Mouse (Mus musculus) layer of hippocampus, adult 11-12 months (tissue): Measurements from ENCODE around the gene Kbtbd12.

Experiments
- DNase-seq: peaks from one replicate; pipeline ENCODE4 v3.0.0; 2022; ENCODE audit warnings: low spot score

Kbtbd12 gene

DNA sequence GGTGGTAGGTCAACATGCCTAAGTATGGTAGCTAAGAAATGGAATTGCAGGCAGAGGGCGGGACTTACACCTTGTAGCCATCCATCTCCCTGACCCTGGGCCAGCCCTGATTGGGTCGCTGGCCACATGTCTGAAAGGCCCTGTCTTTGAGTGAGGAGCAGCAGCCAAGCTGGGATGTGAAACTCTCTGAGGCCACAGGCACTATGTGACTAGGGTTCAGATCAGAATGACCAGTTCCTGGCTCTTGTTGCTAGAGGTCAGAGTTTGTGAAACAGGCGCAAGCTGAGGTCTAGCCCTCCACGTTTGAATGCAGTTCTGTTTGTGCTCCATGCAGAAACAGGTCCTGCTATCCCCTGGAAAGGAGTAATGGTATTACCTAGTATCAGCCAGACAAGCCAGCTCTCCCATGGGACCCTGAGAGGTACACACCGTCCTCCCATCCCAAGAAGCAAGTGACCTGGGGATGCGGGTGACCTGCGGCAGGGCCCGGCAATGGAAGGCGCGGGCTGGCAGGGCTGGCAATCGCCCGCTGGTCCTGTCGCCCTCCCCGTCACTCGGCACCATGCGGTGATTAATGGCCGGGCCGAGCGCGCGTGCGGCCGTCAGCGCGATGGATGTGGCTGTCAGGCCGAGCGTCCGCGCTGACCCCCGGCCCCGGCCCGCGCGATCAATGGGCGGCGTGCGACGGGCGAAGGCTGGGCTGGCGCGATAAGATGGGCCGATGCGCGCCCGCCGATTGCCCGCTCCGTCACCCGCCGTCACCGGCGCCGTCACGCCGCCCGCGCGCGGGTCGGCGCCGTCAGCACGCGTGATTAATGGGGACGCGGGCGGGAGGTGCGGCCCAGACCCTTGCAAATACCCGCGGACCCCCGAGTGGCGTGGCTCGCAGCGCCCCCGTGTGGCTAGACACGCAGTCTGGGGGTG lies 138.0 kb downstream of the Kbtbd12 start:
- peak; percentile 71 for DNase-seq
